23 mouse cellular contexts compared by ENCODE assay signal in genomic region chr13:115977890-115978203, GRCm38 (mm10).
DNase-seq lines count a peak whose midpoint lies in the region; ATAC-seq lines count a peak whose summit lies in the region.
"Had no signal": no experiment of that assay in that cellular context is flagged by ENCODE, and none has a peak within 500 bp of the region (broad histone marks: within the 10 kb centered on the region; RNA-seq: fewer than 3 reads in every experiment).

No protein-coding gene starts in this region.

- H3K27me3 ChIP-seq in midbrain, embryonic 13.5 days = no peaks in the 10 kb centered on the region
- H3K27me3 ChIP-seq in midbrain, embryonic 11.5 days (ENCODE audit: control insufficient read depth, insufficient read depth, low read length) = no peaks in the 10 kb centered on the region
- no peaks in the 10 kb centered on the region for H3K27me3 ChIP-seq in forebrain, embryonic 12.5 days
- H3K27me3 ChIP-seq in forebrain, embryonic 15.5 days = no peaks in the 10 kb centered on the region
- H3K27me3 ChIP-seq in midbrain, embryonic 15.5 days (replicated peaks) = no peaks in the 10 kb centered on the region
- H3K27me3 ChIP-seq: CH12.LX; embryonic facial prominence, embryonic 15.5 days; heart, embryonic 15.5 days; hindbrain, embryonic 13.5 days had no signal

- H3K4me3 ChIP-seq in midbrain, embryonic 13.5 days (replicated peaks) = no peak overlapping the region
- H3K4me3 ChIP-seq in midbrain, embryonic 11.5 days (ENCODE audit: low read depth, low read length) = no peak overlapping the region
- H3K4me3 ChIP-seq in forebrain, embryonic 12.5 days (replicated peaks) = no peak overlapping the region
- peak overlapping the region; percentile 9; the same call in 1 of the 2 replicates for H3K4me3 ChIP-seq in forebrain, embryonic 15.5 days
- H3K4me3 ChIP-seq in midbrain, embryonic 15.5 days = no peak overlapping the region
- H3K4me3 ChIP-seq: embryonic facial prominence, embryonic 15.5 days; heart, embryonic 10.5 days; heart, embryonic 15.5 days; hindbrain, embryonic 13.5 days had no signal

- H3K4me2 ChIP-seq in midbrain, embryonic 13.5 days (replicated peaks) = peak overlapping the region; percentile 22
- no peak overlapping the region for H3K4me2 ChIP-seq in midbrain, embryonic 11.5 days
- H3K4me2 ChIP-seq in forebrain, embryonic 12.5 days = peak overlapping the region; percentile 27; the same call in 1 of the 2 replicates
- peak overlapping the region; percentile 21 for H3K4me2 ChIP-seq in forebrain, embryonic 15.5 days (replicated peaks)
- H3K4me2 ChIP-seq in midbrain, embryonic 15.5 days = peak overlapping the region; percentile 20; the same call in 1 of the 2 replicates
- H3K4me2 ChIP-seq: embryonic facial prominence, embryonic 15.5 days; heart, embryonic 15.5 days; hindbrain, embryonic 13.5 days had no signal

- DNase-seq in midbrain, embryonic 11.5 days (ENCODE audit: low spot score, missing footprints) = no peak
- DNase-seq in spleen, adult 12 weeks (ENCODE audit: low spot score) = no peak
- DNase-seq in lung, postnatal 14 days = no peak
- DNase-seq: adrenal gland, adult 8-10 months; adrenal gland, postnatal 36 days; cerebellum, adult 11 months; cerebellum, adult 8-10 months; cerebellum, postnatal 14 days; embryo, embryonic 11 days; gastrocnemius, postnatal 10 days; heart, adult 18-20 months; heart, postnatal 14 days had no signal

- 26% methylated on average over 3 of the region's 3 CpGs for WGBS in midbrain, embryonic 13.5 days
- WGBS in midbrain, embryonic 11.5 days = 31% methylated on average over 3 of the region's 3 CpGs
- whole genome bisulfite sequencing in forebrain, embryonic 12.5 days = 19% methylated on average over 3 of the region's 3 CpGs
- 8% methylated on average over 3 of the region's 3 CpGs for WGBS in forebrain, embryonic 15.5 days
- WGBS in midbrain, embryonic 15.5 days = 36% methylated on average over 3 of the region's 3 CpGs

- H3K36me3 ChIP-seq in midbrain, embryonic 13.5 days = no peaks in the 10 kb centered on the region
- no peaks in the 10 kb centered on the region for H3K36me3 ChIP-seq in midbrain, embryonic 11.5 days (ENCODE audit: control insufficient read depth, insufficient read depth, low read length)
- no peaks in the 10 kb centered on the region for H3K36me3 ChIP-seq in forebrain, embryonic 12.5 days (replicated peaks)
- H3K36me3 ChIP-seq in forebrain, embryonic 15.5 days = no peaks in the 10 kb centered on the region
- no peaks in the 10 kb centered on the region for H3K36me3 ChIP-seq in midbrain, embryonic 15.5 days (replicated peaks)
- H3K36me3 ChIP-seq: embryonic facial prominence, embryonic 15.5 days; heart, embryonic 10.5 days; heart, embryonic 15.5 days; hindbrain, embryonic 13.5 days had no signal

- H3K9ac ChIP-seq in midbrain, embryonic 13.5 days (replicated peaks) = no peak overlapping the region
- H3K9ac ChIP-seq in midbrain, embryonic 11.5 days (ENCODE audit: low read length) = no peak overlapping the region
- no peak overlapping the region for H3K9ac ChIP-seq in forebrain, embryonic 12.5 days
- no peak overlapping the region for H3K9ac ChIP-seq in forebrain, embryonic 15.5 days (replicated peaks)
- H3K9ac ChIP-seq in midbrain, embryonic 15.5 days = no peak overlapping the region
- H3K9ac ChIP-seq: embryonic facial prominence, embryonic 15.5 days; heart, embryonic 15.5 days; hindbrain, embryonic 13.5 days had no signal

- H3K9me3 ChIP-seq in midbrain, embryonic 13.5 days = no peaks in the 10 kb centered on the region
- H3K9me3 ChIP-seq in midbrain, embryonic 11.5 days (ENCODE audit: control insufficient read depth, low read length) = no peaks in the 10 kb centered on the region
- H3K9me3 ChIP-seq in forebrain, embryonic 12.5 days = no peaks in the 10 kb centered on the region
- H3K9me3 ChIP-seq in forebrain, embryonic 15.5 days = no peaks in the 10 kb centered on the region
- no peaks in the 10 kb centered on the region for H3K9me3 ChIP-seq in midbrain, embryonic 15.5 days
- H3K9me3 ChIP-seq: embryonic facial prominence, embryonic 15.5 days; heart, embryonic 10.5 days; heart, embryonic 15.5 days; hindbrain, embryonic 13.5 days had no signal

- peaks cover 10% of the 10 kb centered on the region for H3K4me1 ChIP-seq in midbrain, embryonic 13.5 days (replicated peaks)
- no peaks in the 10 kb centered on the region for H3K4me1 ChIP-seq in midbrain, embryonic 11.5 days (ENCODE audit: control insufficient read depth, insufficient read depth, low read length)
- H3K4me1 ChIP-seq in forebrain, embryonic 12.5 days = peaks cover 9% of the 10 kb centered on the region
- peaks cover 8% of the 10 kb centered on the region for H3K4me1 ChIP-seq in forebrain, embryonic 15.5 days
- H3K4me1 ChIP-seq in midbrain, embryonic 15.5 days = peaks cover 10% of the 10 kb centered on the region; the same call in 1 of the 2 replicates
- H3K4me1 ChIP-seq: embryonic facial prominence, embryonic 15.5 days; heart, embryonic 10.5 days; heart, embryonic 15.5 days; hindbrain, embryonic 13.5 days had no signal

- no peak for ATAC-seq in midbrain, embryonic 13.5 days
- ATAC-seq in midbrain, embryonic 11.5 days (ENCODE audit: low FRiP score) = no peak
- peak; percentile 72; the same call in 1 of the 2 replicates for ATAC-seq in forebrain, embryonic 12.5 days (ENCODE audit: low FRiP score)
- peak; percentile 84 for ATAC-seq in forebrain, embryonic 15.5 days (replicated peaks)
- no peak for ATAC-seq in midbrain, embryonic 15.5 days (replicated peaks)
- no peak for ATAC-seq in activated CD4-positive, CD25-positive, alpha-beta regulatory T cell, adult 4 months
- ATAC-seq: hindbrain, postnatal 0 days had no signal

- H3K27ac ChIP-seq in midbrain, embryonic 13.5 days = no peak overlapping the region
- no peak overlapping the region for H3K27ac ChIP-seq in midbrain, embryonic 11.5 days (ENCODE audit: low read depth, low read length)
- no peak overlapping the region for H3K27ac ChIP-seq in forebrain, embryonic 12.5 days
- peak overlapping the region; percentile 76 for H3K27ac ChIP-seq in forebrain, embryonic 15.5 days (replicated peaks)
- no peak overlapping the region for H3K27ac ChIP-seq in midbrain, embryonic 15.5 days
- H3K27ac ChIP-seq: embryonic facial prominence, embryonic 15.5 days; heart, embryonic 10.5 days; heart, embryonic 15.5 days; hindbrain, embryonic 13.5 days; hindbrain, postnatal 0 days had no signal

Comparison
In these comparisons a context has a peak if more than half of its experiments do, and no peak if none do; other contexts are left out.
1. ATAC-seq: peak in forebrain, embryonic 12.5 days (single experiment) and forebrain, embryonic 15.5 days (single experiment); none in midbrain, embryonic 13.5 days (single experiment), midbrain, embryonic 11.5 days (single experiment), midbrain, embryonic 15.5 days (single experiment) and activated CD4-positive, CD25-positive, alpha-beta regulatory T cell, adult 4 months (single experiment).